Mouse (Mus musculus) layer of hippocampus, adult 9-11 months (tissue): ENCODE data around the gene Tmc8.
A peak's percentile ranks its signal among the peaks of the same experiment; 100 is the strongest.
"Not testable (repeated sequence)": the region's sequence is repeated elsewhere in the genome, so short reads cannot be mapped to it uniquely, and the experiment has no call there.

Source experiments
- DNase-seq: peaks from one replicate; pipeline ENCODE4 v3.0.0; 2022

The Tmc8 gene

DNA sequence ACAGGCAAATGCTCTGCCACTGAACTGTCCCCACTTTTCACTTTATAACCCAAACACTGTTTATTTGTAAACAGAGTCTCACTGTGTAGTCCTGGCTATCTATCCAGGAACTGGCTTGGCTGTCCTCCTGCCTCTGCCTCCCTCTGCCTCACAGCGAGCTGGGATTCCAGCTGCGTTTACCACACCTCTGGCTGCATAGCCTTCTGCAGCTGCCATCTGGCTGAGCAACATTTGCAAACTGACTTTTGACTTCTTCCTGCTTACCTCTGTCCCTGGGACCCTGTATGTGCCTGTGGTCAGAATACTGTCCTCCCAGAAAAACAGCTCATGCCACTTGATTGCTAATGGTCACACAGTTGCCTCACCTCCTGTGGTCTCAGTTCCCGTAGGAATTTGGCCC, 45.5 kb downstream of the Tmc8 start:
- no peak for DNase-seq

DNA sequence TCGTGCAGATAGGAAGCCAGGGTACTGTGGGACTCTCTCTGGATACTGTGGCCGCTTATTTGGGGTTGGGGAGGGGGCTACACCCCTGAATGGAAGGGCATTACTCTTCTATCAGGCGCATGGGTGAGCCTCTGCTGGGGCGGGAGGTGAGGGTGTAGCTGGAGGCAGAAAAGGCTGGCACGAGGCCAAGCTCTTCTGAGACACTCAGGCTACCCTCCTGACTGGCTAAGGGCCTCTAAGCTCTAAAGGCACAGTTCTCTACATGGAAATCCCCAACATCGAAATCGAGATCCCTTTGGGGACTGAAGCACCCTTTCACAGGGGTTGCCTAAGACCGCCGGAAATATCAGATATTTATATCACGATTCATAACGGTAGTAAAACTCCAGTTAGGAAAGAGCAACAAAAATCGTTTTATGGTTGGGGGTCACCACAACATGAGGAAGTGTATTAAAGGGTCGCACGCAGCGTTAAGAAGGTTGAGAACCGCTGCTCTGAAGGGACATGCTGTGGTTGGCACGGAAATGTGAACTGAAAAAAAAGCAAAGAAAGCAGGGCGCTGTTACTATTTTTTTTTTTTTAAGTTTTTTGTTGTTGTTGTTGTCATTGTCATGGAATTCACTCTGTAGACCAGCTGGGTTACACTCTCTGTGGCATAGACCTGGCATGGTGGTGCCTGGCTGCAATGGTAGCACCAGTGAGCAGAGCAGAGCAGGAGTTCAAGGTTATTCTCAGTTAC, 46.4 kb downstream of the Tmc8 start:
- no peak for DNase-seq

DNA sequence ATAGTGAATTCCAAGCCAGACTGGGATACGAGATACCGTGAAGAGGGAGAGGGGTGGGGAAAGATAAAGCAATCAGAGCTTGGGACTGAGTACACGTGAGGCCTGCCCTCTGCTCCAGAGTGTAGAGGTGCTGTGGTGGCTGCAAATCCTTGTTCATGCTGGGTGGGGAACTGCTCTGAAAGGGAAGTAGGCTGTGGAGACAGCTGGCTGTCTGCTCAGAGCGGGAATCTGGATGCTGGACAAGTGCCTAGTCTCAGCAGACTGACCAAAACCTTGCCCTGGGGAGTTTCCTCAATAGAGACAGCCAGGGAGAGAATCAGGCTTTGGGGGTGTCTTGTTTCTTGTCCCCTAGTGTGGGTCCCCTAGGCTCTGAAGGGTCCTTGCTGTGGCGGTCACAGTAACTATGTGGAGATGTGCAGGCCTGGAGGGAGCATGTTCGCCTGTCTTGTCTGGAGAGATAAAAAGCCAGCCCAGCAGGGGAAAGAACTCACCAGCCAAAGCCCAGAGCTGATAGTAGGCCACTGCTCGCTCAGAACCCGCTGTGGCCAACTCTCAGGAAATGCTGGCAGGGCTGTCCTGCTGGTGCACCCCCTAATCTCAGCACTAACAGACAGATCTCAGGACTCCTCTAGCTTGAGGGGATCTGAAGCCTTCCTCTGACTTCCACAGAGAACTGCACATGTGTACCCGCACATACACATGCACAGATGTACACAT, 47.2 kb downstream of the Tmc8 start:
- no peak for DNase-seq

DNA sequence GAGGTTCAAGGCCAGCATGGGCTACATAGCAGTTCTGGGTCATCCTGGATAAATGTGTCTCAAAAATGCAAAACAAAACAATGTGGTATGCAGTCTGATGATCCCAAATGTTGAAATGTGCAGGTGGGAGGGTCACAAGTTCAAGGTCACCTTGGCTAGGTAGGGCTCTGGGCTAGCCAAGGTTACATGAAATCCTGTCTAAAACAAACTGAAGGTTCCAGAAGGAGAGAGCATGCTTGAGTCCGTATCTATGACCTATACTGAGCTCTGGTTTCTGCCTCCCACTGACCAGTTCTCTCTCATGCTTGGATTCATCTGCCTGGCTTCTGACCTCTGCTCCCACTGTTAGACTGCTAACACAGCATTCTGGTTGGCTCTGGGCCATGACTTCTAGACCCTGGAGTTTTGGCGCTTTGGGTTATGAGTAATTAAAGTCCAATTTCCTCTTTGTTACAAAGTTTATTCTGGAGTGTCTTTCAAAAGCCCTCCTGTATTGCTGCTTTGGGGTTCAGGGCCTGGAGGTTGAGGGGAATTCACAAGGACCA, 47.9 kb downstream of the Tmc8 start:
- no peak for DNase-seq

DNA sequence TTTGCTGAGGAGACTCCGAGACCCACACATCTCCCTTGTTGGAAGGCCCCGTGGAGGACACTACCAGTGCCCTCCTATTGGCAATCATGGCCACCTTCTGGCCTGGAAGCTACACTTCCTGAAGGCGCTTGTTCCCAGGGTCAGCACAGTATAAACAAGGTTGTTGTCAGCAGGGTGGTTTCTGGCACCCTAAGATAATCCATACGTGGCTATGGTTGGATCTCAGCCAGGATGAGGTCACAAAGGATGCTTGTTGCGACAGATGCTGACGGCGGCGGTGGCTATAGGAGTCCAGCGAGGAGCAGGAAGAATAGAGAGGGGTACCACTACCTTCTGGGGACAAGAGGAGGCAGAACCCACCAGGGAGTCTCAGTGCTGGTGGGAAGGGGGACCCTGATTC, 48.5 kb downstream of the Tmc8 start:
- DNase-seq = no peak

DNA sequence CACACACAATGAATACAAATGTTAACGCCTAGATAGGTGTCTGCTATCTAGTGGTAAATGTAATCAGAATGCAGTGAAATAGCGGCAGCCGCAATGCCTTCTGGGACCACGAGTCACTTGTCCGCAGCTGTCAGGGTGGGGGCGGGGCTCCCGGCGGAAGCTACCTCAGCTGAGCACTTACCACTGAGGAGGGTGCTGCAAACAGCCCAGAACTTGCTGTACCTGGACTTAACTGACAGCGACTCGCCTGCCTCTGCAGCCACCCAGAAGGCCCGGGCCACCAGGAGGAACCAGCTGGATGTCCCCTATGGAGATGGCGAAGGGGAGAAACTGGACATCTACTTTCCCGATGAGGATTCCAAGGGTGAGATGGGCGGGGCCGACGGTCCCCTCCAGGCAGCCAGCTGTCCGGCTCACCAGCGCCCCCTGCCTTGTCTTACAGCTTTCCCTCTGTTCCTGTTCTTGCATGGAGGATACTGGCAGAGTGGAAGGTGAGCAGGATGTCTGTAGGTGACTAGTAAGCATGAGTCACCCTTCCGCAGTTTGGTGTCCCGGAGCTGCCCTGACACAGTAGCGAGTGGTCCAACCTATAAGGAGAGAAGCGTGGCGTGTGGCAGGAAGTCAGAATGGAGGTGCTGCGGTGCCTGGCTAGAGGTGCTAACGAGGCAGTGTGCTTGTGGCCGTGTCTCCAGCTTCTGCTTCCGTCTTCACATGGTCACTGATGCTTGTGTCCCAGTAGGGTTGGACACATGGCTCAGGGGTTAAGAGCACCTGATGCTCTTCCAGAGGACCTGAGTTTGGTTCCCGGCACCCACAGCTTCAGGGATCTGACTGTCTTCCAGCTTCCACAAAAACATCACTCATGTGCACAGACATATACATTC, 50.5 kb downstream of the Tmc8 start:
- DNase-seq = peak; percentile 65

DNA sequence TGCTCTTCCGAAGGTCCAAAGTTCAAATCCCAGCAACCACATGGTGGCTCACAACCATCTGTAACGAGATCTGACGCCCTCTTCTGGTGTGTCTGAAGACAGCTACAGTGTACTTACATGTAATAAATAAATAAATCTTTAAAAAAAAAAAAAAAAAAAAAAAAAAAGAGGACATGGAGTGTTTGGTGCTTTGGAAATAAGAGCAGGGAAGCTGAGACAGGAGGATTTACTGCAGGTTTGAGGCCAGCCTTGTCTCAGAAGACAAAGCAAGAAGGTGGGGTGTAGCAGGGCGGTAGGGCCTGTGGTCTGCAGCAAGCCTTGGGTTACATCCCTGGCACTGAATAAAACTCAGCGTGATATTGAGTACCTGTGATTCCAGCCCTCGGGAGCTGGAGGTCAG, 51.6 kb downstream of the Tmc8 start:
- DNase-seq = not testable (repeated sequence)

DNA sequence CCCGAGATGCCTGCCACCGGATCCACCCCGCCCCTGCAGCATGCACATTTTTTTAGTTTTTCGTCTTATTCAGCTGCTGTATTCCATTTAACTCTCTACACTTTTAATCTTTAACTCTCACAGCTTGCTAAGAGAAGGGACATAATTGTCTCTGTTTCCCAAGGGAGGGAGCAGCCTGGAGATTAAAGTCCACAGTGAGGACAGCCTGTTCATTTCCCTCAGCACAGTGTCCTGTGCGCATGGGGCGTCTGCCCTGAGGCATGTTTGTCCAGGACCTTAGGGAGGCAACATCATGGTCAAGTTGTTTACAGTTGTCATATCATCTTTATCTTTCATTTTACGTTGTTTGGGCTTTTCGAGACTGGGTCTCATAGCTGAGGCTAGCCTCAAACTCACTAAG, 52.2 kb downstream of the Tmc8 start:
- DNase-seq = no peak

DNA sequence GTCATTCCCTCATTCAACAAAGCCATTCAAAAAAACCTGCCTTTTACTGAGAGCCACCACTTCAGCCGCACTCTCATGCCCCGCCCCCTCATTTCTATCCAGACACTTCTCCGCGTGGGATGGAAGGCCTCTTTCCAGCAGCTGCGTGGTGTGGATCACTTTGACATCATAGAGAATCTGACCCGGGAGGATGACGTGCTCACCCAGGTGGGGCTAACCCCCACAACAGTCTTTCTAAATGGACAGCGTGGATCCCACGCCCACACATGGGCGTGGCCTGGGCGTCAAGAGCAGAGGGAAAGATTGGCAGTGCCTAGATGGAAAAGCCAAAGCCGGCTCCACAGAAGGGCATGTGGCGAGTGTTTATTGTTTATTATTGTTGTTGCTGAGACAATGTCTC, 54.4 kb downstream of the Tmc8 start:
- DNase-seq = peak; percentile 54

DNA sequence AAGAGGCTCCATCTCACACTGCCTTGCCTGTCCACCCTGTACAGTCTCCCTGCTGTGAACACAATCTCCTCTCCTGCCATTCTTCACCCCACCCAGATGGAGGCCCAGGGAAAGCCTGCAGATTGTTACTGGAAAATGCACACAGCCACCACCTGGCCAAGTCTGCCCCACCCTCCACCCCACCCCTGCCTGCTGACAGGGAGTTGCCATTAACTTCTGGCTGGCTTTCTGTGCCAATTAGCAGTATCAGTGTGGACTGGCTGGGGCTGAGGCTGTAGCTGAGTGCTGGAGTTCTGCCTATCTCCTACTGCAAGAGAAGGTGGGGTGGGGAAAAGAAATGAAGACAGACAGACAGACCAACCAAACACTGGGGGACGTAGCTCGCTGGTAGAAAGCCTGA, 56.7 kb downstream of the Tmc8 start:
- no peak for DNase-seq

DNA sequence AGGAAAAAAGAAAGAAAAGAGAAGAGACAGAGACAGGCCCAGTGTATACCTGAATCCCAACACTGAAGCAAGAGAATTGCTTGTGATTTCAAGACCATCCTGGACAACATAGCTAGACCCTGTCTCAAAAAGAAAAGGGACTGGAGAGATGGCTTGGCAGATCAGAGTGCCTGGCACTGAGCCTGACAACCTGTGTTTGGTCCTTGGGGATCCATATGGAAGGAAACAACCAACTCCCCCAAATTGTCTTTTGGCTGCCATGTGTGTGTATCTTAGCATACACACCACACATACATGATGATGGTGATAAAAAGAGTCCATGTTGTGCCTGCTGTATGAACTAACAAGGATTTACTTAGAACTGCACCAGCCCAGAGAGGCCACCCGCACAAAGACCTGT, 57.1 kb downstream of the Tmc8 start:
- DNase-seq = no peak

DNA sequence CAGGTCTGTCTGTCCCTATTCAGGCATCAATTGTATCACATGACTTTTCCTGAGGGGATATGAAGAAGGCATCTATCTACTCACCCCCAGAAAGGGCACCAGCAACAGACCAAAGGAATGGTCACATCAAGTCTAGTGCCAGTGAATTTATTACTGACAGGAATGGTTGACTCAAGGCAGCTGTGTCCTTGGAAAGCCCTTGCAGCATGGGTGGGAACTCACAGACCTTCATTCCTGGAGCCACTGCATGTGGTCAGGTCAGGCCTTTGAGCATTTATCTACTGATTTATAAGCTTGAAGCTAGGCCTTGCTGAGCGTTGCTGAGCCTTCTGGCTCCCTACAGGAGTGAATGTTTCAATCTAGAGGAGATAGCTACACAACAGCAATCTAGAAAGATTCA, 59.0 kb downstream of the Tmc8 start:
- DNase-seq = no peak
